Mouse (Mus musculus) kidney, embryonic 14.5 days (tissue): ENCODE data around the gene Trmt44. TPM values are rescaled to one million over a fixed set of nuclear protein-coding genes. Genes with fewer than 3 reads are reported as not detected.

ENCODE experiments used
- ATAC-seq: fragments of 200-750 bp; cut with Nextera tagmentation; 2 replicates; pipeline ENCODE4 v1.8.0; 2017; ENCODE audit warnings: moderate number of reproducible peaks, mild to moderate bottlenecking, moderate TSS enrichment, moderate library complexity; ENCODE audit not compliant: low FRiP score, low TSS enrichment
- H3K27ac ChIP-seq: fragments of 300-500 bp; sonication (generic); 2 replicates; pipeline ENCODE4 v1.5.1; 2014; ENCODE audit warnings: low read depth, mild to moderate bottlenecking, low read length, moderate library complexity, mixed read lengths
- H3K27me3 ChIP-seq: fragments of 300-500 bp; sonication (generic); 2 replicates; pipeline ENCODE4 v1.6.1; 2014; ENCODE audit warnings: mild to moderate bottlenecking, low read length; ENCODE audit not compliant: control insufficient read depth, insufficient read depth
- H3K36me3 ChIP-seq: fragments of 300-500 bp; sonication (generic); 2 replicates; pipeline ENCODE4 v1.6.1; 2014; ENCODE audit warnings: low read length, mixed read lengths; ENCODE audit not compliant: control insufficient read depth, insufficient read depth
- H3K4me1 ChIP-seq: fragments of 300-500 bp; sonication (generic); 2 replicates; pipeline ENCODE4 v1.6.1; 2014; ENCODE audit warnings: low read length, mixed read lengths; ENCODE audit not compliant: control insufficient read depth, insufficient read depth
- H3K4me2 ChIP-seq: fragments of 300-500 bp; sonication (generic); replicated peaks from 2 replicates; pipeline ENCODE4 v1.6.1; 2014; ENCODE audit warnings: low read depth, mild to moderate bottlenecking, low read length
- H3K4me3 ChIP-seq: fragments of 300-500 bp; sonication (generic); 2 replicates; pipeline ENCODE4 v1.5.1; 2014; ENCODE audit warnings: mild to moderate bottlenecking, low read length
- H3K9ac ChIP-seq: fragments of 300-500 bp; sonication (generic); 2 replicates; pipeline ENCODE4 v1.6.1; 2014; ENCODE audit warnings: low read depth, mild to moderate bottlenecking, low read length, moderate library complexity
- H3K9me3 ChIP-seq: fragments of 300-500 bp; sonication (generic); 2 replicates; pipeline ENCODE4 v1.6.1; 2016; ENCODE audit warnings: low read length; ENCODE audit not compliant: control insufficient read depth
- WGBS: fragments of 180-500 bp; shearing (Covaris S2); extraction: QIAGEN DNeasy Blood & Tissue Kit; methylation state at CpG from one replicate; pipeline ENCODE4 v1.1.7; 2014; 5-methylcytosine and 5-hydroxymethylcytosine counted together
- polyA plus RNA-seq: library from polyadenylated mRNA; unstranded; fragments of >200 nt; fragmentation: Nextera tagmentation; extraction: Ambion mirVana; gene quantifications from 2 replicates; pipeline ENCODE4 v1.2.1, GENCODE M21; 2014

The Trmt44 gene
- polyA plus RNA-seq, 1 experiment from 2014 or later, result 10.2 TPM

GRCm38 (mm10) chr5:35516781-35517180, 58.1 kb downstream of the Trmt44 start:
- no peak overlapping the region for H3K4me2 ChIP-seq
- no peaks in the 10 kb centered on the region for H3K36me3 ChIP-seq
- no peaks in the 10 kb centered on the region for H3K4me1 ChIP-seq
- WGBS, result 90% methylated on average over 11 of the region's 11 CpGs
- no peak overlapping the region for H3K9ac ChIP-seq
- no peak overlapping the region for H3K27ac ChIP-seq
- ATAC-seq, result no peak
- H3K4me3 ChIP-seq, result no peak overlapping the region
- 0 out of 2 replicates have a peak, but pooled peaks cover 2% of the 10 kb centered on the region for H3K27me3 ChIP-seq
- no peaks in the 10 kb centered on the region for H3K9me3 ChIP-seq

DNA sequence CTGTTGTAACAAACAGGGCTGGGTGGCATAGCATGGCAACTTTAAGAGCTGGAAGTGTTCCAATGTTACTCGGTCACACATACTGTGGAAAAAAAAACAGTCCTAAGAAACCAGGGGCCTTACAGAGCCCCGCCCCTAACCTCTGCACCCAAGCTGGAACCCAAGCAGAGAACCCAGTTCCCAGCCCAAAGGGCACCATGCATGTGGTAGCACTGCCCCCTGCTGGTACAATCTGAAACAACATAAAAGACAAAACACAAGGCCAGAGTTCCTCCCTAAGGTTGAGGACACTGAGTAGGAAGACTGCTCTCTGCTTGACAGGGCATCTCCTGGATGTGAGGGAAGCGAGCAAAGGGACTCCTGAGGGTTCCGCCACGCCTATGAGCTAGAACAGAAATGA, 64.3 kb downstream of the Trmt44 start:
- no peak for ATAC-seq
- no peaks in the 10 kb centered on the region for H3K4me1 ChIP-seq
- no peaks in the 10 kb centered on the region for H3K36me3 ChIP-seq
- 0 out of 2 replicates have a peak, but pooled peaks cover 4% of the 10 kb centered on the region for H3K27me3 ChIP-seq
- no peak overlapping the region for H3K4me2 ChIP-seq
- H3K9ac ChIP-seq, result no peak overlapping the region
- WGBS, result 20% methylated on average over 5 of the region's 5 CpGs
- H3K4me3 ChIP-seq, result no peak overlapping the region
- H3K9me3 ChIP-seq, result no peaks in the 10 kb centered on the region
- H3K27ac ChIP-seq, result no peak overlapping the region

Other genes with a start within 250 kb of the Trmt44 start
- gene Hmx1, start 186.0 kb downstream of the Trmt44 start, polyA plus RNA-seq, result not detected in 2 replicates
- 1.5 and 2.1 TPM in 2 replicates for gene Cpz, start 49.4 kb downstream of the Trmt44 start, polyA plus RNA-seq
- gene Acox3, start 8.0 kb upstream of the Trmt44 start, polyA plus RNA-seq, result 8.3 and 13.1 TPM in 2 replicates
- 7.0 and 8.6 TPM in 2 replicates for gene Htra3, start 104.7 kb upstream of the Trmt44 start, polyA plus RNA-seq
- 4.2 and 11.3 TPM in 2 replicates for gene Sh3tc1, start 164.9 kb upstream of the Trmt44 start, polyA plus RNA-seq
- gene Ablim2, start 182.8 kb upstream of the Trmt44 start, polyA plus RNA-seq, result 0.30 and 2.5 TPM in 2 replicates